Mouse (Mus musculus): Measurements from ENCODE around the gene Farsa.
"Not testable (repeated sequence)": the region's sequence is repeated elsewhere in the genome, so short reads cannot be mapped to it uniquely, and the experiment has no call there.

Farsa gene

DNA sequence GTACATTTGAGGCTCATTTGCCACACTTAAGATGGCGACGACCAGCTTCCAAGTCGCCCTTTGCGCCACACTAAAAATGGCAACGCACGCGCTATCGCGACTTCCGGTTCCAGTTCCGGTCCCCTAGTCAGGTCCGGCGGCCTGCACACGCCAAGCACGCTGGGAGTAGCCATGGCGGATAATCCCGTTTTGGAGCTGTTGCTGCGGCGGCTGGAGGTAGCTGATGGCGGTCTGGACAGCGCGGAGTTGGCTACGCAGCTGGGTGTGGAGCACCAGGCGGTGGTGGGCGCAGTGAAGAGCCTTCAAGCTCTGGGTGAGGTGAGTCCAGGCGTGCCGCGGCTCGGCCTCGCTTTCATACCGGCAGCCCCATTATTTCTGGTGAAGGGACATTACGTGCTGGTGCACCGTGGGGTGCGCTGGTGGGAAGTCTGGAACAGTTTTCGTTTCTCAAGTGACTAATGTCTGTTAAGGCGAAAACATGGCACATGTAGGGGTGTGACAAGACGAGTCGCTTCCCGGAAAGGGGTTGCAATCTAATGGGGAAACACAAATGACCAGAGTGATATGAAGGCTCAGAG is at the start of gene Farsa:
Gene Farsa (plus strand): TSS at position 126 of the 578 bp plus-strand sequence.
- DNase-seq (ENCODE audit: low read depth, low spot score), result peak; percentile 97

DNA sequence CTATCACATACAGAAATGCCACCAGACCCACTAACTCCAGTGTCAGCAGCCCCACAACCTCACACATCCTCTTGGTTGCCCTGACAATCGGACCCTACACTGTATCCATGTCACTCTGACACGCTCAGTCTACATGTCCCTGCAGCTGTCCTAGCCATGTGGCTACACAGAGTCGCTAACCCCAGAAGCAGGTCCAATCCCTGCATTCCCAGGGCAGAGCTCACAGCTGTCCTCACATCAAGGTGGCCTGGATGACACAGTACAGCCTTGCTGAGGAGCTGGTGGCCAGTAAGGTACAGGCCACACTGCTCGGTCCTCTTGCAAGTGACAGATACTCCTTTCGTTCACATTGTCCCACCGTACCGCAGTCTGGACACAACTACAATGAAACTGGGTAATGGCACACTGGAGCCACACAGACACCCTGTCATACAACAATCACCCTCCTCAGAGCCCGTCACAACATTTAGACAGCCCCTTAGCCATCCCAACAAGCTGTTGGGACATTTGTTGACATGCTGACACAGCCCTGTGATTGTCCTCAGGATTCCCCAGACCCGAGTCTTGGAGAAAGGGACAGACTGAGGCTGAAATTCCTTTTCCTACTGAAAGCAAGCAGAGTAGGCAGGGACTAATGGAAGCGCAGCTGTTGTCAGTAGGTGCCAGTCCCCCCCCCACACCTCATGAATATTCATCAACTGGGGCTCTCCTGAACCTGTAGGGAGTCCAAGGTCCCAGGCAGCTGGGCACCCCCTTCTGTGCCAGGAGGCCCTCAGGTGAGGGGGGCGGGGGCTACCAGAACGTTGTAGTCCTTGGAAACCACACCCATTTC is 47.5 kb upstream of the Farsa start:
- no peak for DNase-seq (ENCODE audit: low read depth, low spot score)

DNA sequence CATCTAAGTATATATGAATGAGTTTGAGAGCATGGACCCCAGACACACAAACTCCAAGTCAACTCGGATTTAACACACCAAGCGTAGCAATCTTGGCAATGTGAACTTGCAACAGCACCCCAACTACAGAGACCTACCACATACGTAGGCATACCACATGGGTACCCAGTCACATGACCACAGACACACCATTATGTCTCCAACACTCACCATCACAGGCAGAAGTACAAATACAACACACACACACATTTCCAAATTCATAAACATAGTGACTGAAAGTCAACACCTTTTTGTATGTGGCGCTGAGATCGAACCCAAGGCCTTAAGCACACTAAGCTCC is 46.9 kb upstream of the Farsa start:
- no peak for DNase-seq (ENCODE audit: low read depth, low spot score)

DNA sequence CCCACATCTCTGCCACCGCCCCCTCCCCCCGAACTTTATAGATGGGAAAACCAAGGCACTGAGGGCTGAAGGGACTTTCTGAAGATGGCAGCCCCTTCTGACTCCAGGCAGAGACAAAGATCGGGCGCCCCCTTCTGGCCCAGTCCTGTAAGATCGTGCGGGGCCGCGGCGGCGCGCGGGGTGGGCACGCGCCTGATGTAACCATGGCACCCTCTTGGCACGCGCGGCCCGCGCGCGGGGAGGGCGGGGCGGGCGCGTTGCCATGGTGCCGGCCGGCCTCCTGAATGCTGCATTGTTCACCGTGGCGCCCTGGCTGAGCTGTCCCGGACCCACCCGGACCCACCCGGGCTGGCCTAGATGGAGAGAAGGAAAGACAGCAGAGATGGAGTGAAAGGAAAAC is 45.9 kb upstream of the Farsa start:
- DNase-seq (ENCODE audit: low read depth, low spot score), result peak; percentile 84

DNA sequence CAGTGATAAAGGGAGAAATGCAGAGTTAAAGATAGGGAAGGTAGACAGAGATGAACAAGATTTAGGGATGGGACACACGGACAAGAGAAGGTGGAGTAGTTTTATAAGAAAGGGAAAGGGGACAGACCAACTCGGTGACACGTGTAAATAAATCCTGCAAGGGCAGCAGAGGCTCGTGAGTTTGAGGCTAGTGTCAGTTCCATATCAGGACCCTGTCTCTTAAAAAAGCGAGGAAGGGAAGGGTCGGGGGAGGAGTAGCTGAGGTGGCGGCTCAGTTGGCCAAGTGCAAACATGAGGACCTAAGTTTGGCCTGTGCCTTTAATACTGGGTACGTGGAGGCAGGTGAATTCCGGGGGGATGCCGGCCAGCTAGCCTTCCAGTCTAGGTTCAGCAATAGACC is 45.5 kb upstream of the Farsa start:
- DNase-seq (ENCODE audit: low read depth, low spot score), result no peak

DNA sequence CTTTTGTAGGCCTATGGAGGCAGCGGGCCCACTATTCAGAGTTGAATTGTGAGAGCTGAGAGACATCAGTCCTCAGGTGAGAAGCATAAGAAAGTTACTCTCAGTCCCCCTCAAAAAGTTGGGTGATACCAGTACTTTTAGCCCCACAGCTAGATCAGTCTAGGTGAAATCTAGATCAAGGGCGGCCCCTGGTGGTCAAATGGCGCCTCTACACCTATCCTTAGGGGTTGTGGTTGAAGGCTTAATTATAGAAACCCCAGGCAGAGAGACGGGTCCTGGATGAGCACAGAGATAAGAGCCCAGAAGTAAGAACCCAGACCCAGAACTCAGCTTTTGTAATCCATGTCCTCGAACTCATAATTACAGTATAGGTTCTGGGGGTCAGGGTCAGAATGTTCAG is 43.7 kb upstream of the Farsa start:
- peak; percentile 77 for DNase-seq (ENCODE audit: low read depth, low spot score)

DNA sequence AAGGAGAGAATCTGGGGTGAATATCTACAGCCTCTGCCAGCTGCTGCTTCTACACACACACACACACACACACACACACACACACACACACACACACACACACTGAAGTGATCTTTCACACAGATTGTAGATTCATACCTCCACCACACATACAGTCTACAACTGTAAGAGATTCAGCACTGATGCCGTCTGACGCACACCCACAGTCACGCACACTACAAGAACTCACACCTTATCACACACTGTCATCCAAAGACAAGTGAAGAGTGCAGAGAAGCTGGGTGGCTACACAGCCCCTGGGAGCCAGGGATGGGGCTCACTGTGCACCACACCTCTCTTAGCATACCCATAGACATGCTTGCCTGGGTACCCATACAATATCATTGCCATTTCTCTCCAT is 43.0 kb upstream of the Farsa start:
- DNase-seq (ENCODE audit: low read depth, low spot score), result no peak

DNA sequence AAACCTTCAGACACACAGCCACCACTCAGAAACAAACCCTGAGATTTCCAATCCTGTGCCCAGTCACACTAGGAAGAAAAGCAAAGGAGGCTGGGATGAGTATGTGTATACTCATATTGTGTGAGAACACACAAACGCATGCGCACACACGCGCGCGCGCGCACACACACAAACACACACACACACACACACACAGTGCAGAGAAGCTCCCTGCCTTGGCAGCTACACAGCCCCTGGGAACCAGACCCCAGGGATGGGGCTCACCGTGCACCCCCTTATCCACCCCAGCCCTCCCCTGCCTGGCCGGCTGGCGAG is 42.6 kb upstream of the Farsa start:
- no peak for DNase-seq (ENCODE audit: low read depth, low spot score)

DNA sequence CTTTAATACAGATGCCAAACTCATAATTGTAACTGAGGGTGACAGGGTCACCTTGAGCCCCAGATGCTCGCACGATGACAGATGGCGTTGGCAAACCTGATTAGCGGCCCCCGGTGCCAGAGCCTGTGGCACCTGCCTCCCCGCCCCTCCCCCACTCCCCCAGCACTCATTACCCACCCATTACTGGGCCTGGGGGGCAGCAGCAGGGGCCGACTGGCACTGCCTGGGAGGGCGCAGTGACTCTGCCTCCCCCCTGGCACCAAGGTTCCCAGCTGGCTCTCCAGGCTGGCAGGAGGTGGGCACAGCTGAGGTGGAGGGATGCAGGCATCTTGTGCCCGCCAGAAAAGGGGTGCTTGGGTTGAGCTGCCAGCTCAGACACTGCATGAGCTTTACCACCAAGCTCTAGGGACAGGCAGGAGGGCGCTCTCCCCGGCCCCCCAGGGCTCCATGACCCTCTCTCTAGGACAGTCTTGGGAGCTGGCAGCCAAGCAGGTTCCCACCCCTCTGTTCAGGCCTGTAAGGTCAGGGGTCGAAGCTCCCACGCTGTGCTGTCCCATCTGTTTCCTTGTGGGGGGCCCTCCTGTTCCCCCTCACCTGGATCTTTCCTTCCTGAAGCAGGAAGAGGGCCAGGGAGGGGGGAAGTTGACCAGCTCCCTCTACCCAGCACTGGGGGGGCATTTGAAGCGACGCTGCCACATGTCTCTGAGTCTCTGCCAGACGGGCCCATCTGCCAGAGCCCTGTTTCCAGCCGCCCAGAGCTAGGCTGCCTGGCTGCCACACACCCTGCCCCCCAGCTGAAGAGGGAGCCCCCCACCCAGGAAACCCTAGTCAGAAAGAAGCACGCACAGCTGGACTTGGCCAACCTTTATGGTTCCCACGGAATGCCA is 42.0 kb upstream of the Farsa start:
- no peak for DNase-seq (ENCODE audit: low read depth, low spot score)

DNA sequence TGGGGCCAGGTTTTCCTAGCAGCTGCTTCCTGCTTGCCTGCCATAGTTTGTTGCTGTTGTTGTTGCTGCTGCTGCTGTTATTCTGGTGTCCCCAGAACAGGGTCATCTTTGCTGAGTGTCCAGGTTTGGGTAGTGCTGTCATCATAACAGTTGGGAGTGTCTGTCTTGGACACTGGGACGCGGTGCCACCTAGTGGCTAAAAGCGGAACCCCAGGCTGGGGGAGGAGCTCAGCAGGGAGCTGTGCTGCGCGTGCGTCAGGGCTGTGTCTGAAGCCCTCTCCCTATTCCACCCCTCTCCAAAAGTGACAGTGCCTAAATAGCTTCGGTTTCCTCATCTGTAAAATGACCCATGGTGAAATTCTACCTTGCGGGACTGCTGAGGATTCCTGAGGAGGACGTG is 41.2 kb upstream of the Farsa start:
- DNase-seq (ENCODE audit: low read depth, low spot score), result peak; percentile 93

DNA sequence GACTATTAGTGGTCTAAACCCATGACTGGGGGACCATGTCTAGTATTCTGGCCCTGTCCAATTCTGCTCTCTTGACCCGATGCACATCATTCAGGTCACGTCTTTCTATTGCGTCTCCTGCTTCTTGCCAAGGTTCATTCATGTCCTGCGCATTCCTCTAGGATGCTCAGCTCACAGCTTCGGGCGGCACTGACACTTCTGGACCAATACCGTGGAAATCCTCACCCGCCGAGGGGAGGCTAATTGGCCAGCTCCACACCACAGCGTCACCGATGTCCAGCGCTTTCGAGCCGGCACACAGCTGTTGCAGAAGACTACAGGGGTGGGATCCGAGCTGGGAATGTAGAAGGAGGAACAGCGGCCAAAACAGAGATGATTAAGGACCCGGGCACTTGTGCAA is 40.7 kb upstream of the Farsa start:
- DNase-seq (ENCODE audit: low read depth, low spot score), result no peak

DNA sequence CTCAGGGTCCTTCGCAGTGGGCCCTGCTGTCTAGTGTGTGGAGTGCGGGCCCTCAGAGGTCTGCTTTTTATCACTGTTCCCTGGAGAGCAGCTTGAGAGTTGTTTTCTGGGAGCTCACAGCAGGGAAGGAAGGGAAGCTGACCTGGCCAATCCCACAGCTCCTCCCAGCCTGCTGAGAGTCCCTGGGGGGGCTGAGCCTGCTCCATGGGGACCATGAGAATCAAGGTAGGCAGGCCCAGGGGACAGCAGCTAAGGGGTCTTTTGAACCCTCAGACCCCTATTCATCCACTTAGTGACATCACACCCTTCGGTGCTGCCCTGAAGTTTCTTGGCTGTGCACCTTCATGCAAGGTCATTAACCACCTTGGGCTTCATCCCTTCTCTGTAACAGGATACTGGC is 34.1 kb upstream of the Farsa start, which contains the start of gene Dand5:
Gene Dand5 (minus strand): TSS at position 101 of the 400 bp plus-strand sequence.
- DNase-seq (ENCODE audit: low read depth, low spot score), result no peak

DNA sequence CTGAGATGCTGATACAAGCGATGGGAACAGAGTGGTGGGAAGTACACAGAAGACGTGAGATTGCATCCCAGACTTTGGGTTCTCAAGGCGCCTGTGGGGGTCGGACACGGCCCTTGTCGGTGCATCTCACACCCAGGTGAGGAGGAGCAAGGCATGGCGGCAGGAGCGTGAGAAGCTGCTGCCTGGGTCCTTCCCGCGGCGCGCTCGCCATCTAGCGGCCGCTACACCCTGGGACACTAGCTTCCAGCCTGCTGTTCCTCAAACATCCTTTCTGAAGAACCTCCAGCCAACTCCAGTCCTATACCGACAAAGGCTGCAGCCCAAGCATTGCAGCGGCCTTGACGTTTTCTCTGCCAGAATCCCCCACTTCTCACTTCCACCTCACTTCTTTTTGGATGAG is 33.1 kb upstream of the Farsa start:
- DNase-seq (ENCODE audit: low read depth, low spot score), result peak; percentile 92

DNA sequence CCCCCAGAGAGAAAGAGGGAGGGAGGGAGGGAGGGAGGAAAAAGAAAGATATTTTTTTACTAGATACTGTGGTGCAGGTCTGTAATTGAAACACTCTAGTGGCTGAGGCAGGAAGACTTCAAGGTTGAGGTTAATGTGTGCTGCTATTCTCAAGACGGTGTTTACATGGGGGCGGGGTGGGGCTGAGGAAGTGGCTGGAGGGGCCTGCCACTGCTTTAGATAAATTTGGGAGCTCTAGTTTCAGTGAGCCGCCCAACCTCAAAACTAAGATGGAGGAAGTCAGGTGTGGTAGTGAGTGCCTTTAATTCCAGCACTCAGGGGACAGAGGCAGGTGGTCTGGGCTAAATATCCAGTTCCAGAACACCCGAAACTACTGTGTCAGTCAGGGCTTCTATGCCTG is 31.2 kb upstream of the Farsa start:
- DNase-seq (ENCODE audit: low read depth, low spot score), result no peak

DNA sequence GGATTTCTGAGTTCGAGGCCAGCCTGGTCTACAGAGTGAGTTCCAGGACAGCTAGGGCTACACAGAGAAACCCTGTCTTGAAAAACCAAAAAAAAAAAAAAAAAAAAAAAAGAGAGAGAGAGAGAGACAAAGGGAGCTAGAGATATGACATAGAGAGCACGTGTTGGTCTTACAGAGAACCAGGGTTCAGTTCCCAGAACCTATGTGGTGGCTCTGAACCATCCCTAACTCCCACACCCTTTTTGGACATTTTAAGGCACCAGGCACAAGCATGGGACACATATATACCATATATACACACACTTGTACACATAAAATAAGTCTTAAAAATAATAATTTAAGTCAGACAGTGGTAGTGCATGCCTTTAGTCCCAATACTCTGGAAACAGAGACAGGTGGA is 30.3 kb upstream of the Farsa start:
- not testable (repeated sequence) for DNase-seq (ENCODE audit: low read depth, low spot score)

DNA sequence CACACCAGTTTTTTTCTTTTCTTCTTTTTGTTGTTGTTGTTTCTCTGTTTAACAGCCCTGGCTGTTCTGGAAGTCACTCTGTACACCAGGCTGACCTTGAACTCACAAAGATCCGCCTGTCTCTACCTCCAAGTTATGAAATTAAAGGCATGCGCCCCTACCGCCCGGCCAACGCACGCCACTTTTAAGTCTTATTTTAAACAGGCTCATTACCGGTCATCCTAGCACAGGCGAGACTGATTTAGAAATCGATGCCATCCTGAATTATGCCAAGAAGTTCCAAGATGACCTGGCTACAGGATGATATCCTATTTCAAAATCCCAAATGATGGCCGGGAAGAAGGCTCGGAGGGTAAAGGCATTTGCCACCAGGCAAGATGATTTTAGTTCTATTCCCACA is 25.3 kb upstream of the Farsa start, which contains the start of gene Gadd45gip1:
Gene Gadd45gip1 (plus strand): TSS at position 33 of the 400 bp plus-strand sequence.
- DNase-seq (ENCODE audit: low read depth, low spot score), result peak; percentile 93

DNA sequence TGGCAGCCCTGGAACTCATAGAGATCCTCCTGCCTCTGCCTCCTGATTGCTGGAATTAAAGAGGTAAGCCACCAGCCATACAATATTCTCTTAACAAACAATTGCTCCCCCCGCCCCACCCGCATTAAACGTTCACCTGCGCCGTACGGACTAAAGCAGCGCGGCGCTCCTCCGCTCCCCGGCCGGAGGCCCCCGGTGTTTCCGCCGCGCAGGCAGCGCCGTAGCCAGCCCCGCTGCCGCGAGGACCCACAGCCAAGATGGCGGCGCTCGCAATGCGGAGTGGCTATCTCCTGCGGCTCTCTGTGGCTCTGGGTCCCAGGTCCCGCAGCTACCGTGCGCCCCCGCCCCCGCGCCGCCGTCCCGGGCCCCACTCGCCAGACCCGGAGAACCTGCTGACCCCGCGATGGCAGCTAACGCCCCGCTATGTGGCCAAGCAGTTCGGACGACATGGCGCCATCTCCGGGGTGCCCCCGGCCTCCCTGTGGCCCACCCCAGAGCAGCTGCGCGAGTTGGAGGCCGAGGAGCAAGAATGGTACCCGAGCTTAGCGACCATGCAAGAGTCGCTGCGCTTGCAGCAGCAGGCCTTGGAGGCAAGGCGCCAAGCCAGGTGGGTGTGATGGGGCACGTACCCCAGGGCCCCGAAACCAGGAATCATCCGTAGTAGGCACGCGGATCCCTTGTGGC is 24.6 kb upstream of the Farsa start:
- DNase-seq (ENCODE audit: low read depth, low spot score), result peak; percentile 77

DNA sequence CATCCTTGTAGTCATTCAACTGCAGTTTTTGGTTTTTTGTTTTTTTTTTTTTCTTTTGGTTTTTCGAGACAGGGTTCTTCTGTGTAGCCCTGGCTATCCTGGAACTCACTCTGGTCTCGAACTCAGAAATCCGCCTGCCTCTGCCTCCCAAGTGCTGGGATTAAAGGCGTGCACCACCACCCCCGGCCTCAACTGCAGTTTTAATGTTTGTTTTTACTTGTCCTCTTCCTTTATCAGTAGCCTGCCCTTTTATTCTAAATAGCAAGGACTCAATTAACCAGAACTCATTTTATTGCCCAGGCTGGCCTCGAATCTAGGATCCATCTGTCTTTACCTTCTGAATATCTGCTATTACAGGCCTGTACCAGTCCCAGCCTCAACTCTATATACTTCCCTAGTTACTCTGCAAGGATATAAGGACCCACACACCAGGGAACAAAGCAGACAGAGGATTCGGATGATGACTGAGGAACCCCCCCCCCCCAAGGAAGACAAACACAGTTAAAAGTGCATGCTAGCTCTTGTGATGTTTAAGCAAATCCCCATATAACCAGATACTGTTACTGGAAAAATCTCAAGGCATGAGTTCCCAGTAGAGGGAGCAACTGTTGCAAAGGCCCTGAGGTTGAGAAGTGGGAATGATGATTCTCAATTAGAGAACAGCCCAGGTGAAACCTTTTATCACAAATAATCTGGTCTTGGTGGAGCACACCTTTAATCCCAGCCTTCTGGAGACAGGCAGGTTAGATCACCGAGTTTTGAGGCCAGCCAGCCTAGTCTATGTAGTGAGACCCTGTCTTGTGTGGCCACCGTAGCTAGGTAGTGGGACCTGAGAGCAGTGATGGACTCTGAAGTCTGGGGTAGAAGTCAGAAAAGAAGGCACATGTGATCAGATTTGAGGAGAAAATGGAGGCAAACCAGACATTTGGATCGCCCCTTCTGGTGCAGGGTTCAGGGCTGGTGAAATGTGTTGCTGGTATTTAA is 23.7 kb upstream of the Farsa start:
- DNase-seq (ENCODE audit: low read depth, low spot score), result peak; percentile 61

DNA sequence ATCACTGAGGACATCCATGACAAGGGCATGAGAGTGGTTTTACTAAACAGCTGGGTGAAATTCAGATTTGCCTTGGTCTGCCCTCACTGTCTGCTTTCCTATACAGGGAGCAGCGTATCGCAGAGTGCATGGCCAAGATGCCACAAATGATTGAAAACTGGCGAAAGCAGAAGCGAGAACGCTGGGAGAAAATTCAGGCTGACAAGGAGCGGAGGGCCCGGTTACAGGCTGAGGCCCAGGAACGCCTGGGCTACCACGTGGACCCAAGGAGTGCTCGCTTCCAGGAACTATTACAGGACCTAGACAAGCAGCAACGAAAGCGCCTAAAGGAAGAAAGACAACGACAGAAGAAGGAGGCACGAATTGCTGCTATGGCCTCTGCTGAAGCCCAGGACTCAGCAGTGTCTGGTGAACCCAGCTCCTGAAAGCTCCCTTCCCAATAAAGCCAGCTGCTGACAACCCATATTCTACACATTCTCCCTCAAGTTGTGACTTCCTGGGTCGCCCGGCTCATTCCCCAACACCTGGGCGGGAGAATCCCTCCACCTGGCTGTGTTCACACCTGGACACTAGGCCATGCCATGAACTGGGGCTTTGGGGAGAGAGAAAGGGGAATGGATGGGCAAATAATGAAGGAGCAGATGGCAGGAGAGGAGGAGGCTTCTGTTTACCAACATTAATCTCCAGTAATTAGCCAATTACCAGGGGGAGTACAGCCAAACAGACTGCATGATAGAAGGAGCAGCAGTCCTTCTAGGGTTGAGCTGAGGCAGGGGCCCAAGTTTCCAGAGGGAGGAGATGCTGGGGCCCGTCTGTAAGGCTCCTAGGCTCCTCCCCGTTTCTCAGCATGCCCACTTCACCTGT is 22.6 kb upstream of the Farsa start:
- DNase-seq (ENCODE audit: low read depth, low spot score), result no peak

Data from ES-CJ7 (cell line).